Mouse (Mus musculus) embryonic facial prominence, embryonic 13.5 days (tissue): ENCODE results near the gene Ikbip. TPM values are rescaled to one million over a fixed set of nuclear protein-coding genes. Genes with fewer than 3 reads are reported as not detected.

ENCODE experiments used
- ATAC-seq: fragments of 200-750 bp; cut with Nextera tagmentation; 2 replicates; pipeline ENCODE4 v1.8.0; 2017; ENCODE audit warnings: low read depth; ENCODE audit not compliant: insufficient number of reproducible peaks, insufficient read depth, low FRiP score, low TSS enrichment
- H3K27ac ChIP-seq: fragments of 300-500 bp; sonication (generic); 2 replicates; pipeline ENCODE4 v1.5.1; 2015; ENCODE audit warnings: moderate library complexity, mild to moderate bottlenecking, inconsistent platforms
- H3K27me3 ChIP-seq: fragments of 300-500 bp; sonication (generic); 2 replicates; pipeline ENCODE4 v1.6.1; 2015; ENCODE audit warnings: mild to moderate bottlenecking, inconsistent platforms
- H3K36me3 ChIP-seq: fragments of 300-500 bp; sonication (generic); 2 replicates; pipeline ENCODE4 v1.6.1; 2015; ENCODE audit warnings: mild to moderate bottlenecking, inconsistent platforms
- H3K4me1 ChIP-seq: fragments of 300-500 bp; sonication (generic); 2 replicates; pipeline ENCODE4 v1.6.1; 2015; ENCODE audit warnings: inconsistent platforms
- H3K4me2 ChIP-seq: fragments of 300-500 bp; sonication (generic); 2 replicates; pipeline ENCODE4 v1.6.1; 2015; ENCODE audit warnings: moderate library complexity, mild to moderate bottlenecking, inconsistent platforms
- H3K4me3 ChIP-seq: fragments of 300-500 bp; sonication (generic); 2 replicates; pipeline ENCODE4 v1.5.1; 2015; ENCODE audit warnings: mild to moderate bottlenecking, inconsistent platforms
- H3K9ac ChIP-seq: fragments of 300-500 bp; sonication (generic); 2 replicates; pipeline ENCODE4 v1.6.1; 2015; ENCODE audit warnings: mild to moderate bottlenecking, inconsistent platforms
- H3K9me3 ChIP-seq: fragments of 300-500 bp; sonication (generic); 2 replicates; pipeline ENCODE4 v1.6.1; 2016; ENCODE audit warnings: inconsistent platforms
- WGBS: fragments of 180-500 bp; shearing (Covaris S2); methylation state at CpG from one replicate; pipeline ENCODE4 v1.1.7; 2015; ENCODE audit warnings: mixed read lengths; 5-methylcytosine and 5-hydroxymethylcytosine counted together
- polyA plus RNA-seq: library from polyadenylated mRNA; unstranded; fragments of >200 nt; fragmentation: Nextera tagmentation; extraction: Ambion mirVana; gene quantifications from 2 replicates; pipeline ENCODE4 v1.2.1, GENCODE M21; 2015

The Ikbip gene
- polyA plus RNA-seq, 1 experiment from 2014 or later, result 57.5 TPM

DNA sequence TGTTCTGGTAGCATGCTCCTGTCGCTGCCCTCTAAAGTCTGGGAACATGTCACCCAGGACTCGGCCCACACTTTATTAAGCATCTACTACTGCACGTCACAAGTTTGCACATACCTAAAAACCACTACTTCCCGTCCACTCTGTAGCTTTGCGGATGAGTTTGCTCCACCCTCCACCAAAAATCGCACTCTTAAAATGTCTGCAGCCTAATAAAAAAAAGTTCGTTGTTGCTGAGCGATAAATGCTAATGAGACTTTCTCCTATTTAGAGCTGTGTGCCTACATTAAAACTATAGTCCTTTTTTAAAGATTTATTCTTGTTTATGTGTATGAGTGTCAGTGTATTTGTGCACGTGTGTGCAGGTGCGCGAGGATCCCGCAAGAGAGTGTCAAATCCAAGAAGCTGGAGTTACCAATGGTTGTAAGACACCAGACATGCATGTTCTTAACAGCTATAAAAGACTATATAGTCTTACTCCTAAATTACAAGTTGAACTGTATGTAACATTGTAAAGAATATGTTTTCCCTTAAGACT is 720 bp downstream of the Ikbip start:
- no peak; the same call in 1 of the 2 replicates for ATAC-seq
- peak overlapping the region; percentile 82 for H3K27ac ChIP-seq
- H3K9ac ChIP-seq, result peak overlapping the region; percentile 87
- peak overlapping the region; percentile 70 for H3K4me2 ChIP-seq
- H3K27me3 ChIP-seq, result no peaks in the 10 kb centered on the region
- WGBS, result 40% methylated on average over 12 of the region's 12 CpGs
- no peaks in the 10 kb centered on the region for H3K9me3 ChIP-seq
- peaks cover 8% of the 10 kb centered on the region for H3K36me3 ChIP-seq
- H3K4me3 ChIP-seq, result peak overlapping the region; percentile 87
- H3K4me1 ChIP-seq, result peaks cover 7% of the 10 kb centered on the region; the same call in 1 of the 2 replicates

DNA sequence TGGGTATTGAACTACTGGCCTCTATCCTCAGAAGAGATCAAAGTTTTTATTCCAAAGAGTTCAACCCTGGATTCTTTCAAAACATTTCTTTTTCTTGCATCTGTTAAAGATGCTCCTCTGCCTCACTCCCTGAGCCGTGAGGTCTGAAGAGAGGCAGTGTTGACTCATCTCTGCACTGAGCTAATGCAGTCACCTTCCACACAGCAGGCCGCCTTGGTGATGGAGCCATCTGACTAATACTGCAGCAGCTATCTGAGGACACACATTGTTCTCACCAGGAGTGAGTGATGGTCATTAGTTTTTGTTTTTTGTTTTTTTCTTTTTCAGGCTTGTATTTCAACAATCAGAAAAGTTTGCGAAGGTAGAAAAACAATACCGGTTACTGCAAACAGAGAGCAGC is 10.1 kb downstream of the Ikbip start:
- no peaks in the 10 kb centered on the region for H3K9me3 ChIP-seq
- H3K36me3 ChIP-seq, result peaks cover 42% of the 10 kb centered on the region
- no peaks in the 10 kb centered on the region for H3K4me1 ChIP-seq
- no peaks in the 10 kb centered on the region for H3K27me3 ChIP-seq
- no peak overlapping the region for H3K27ac ChIP-seq
- WGBS, result 90% methylated on average over 4 of the region's 4 CpGs
- H3K4me3 ChIP-seq, result no peak overlapping the region
- ATAC-seq, result no peak
- H3K4me2 ChIP-seq, result no peak overlapping the region
- no peak overlapping the region for H3K9ac ChIP-seq

DNA sequence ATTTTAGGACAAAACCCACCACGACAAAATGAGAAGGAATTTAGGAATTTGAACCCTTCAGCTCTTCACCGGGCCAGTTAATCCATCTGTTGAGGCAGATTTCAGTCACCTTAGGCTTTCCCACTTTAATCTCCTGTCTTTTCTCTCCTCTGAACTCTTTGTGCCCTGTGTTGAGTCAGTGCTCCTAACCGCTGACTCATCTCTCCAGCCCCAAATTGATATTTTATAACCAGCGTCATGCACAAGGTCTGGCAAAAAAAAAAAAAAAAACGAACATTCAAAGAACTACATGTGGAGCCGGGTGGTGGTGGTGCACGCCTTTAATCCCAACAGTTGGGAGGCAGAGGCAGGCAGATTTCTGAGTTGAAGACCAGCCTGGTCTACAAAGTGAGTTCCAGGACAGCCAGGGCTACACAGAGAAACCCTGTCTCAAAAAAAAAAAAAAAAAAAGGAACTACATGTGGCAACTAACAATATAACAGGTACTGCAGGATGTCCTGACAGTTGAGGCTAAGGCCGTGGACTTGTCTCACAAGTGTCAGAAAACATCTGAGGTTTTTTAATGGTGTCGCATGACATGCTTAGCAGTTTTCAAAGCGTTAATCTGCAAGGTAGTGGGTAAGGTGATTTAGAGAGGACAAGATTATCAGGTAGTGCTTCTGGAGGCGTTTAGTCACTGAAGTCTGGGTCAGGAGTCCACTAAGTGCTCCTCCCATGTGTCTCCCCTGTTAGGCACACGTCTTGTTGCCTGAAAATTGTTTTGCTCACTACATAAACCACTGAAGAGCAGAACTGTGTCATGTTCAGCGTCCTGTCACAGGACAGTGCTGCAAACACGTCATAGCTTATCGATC is 11.7 kb downstream of the Ikbip start:
- no peak overlapping the region for H3K4me3 ChIP-seq
- WGBS, result 83% methylated on average over 15 of the region's 15 CpGs
- H3K27me3 ChIP-seq, result no peaks in the 10 kb centered on the region
- H3K9ac ChIP-seq, result no peak overlapping the region
- no peak for ATAC-seq
- H3K36me3 ChIP-seq, result peaks cover 48% of the 10 kb centered on the region
- no peaks in the 10 kb centered on the region for H3K9me3 ChIP-seq
- no peaks in the 10 kb centered on the region for H3K4me1 ChIP-seq
- H3K27ac ChIP-seq, result no peak overlapping the region
- H3K4me2 ChIP-seq, result no peak overlapping the region

DNA sequence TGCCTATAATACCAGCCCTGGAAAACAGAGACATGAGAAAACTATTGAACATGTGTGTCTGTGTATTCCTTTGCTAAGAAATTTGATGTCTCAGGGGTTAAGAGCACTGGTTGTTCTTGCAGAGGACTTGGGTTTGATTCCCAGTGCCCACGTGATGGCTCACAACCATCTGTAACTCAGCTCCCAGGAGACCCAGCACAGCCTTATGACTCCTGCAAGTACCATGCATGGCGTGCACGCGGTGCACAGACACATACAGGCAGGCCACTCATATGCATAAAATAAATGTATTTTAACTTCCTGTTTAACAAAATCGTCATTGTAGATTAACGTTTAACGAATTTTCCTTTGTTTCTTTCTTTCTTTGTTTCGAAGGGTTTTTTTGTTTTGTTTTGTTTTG is 15.3 kb downstream of the Ikbip start:
- whole genome bisulfite sequencing, result 91% methylated on average over 8 of the region's 8 CpGs
- Histone ChIP-seq H3K9me3 (no peaks in the 10 kb centered on the region), H3K27ac (no peak overlapping the region), H3K9ac (no peak overlapping the region), H3K36me3 (peaks cover 63% of the 10 kb centered on the region), H3K4me1 (no peaks in the 10 kb centered on the region), H3K4me3 (no peak overlapping the region), H3K4me2 (no peak overlapping the region), H3K27me3 (no peaks in the 10 kb centered on the region)
- no peak for ATAC-seq

DNA sequence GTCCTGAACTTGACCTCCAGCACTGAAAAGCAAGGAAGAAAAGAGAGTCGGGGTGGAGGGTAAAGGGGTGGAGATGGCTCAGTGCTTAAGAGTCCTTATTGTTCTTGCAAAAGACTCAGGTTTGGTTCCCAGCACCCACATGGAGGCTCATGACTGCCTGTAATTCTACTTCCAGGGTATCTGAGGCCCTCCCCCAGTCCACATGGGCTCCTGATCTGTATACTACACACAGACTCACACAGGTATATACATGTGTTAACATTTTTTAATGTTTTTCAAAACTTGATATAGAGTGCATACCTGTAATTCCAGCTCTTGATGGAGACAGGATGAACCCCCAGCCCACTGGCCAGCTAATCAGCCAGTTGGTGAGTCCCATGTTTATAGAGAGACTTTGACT is 17.4 kb downstream of the Ikbip start:
- no peaks in the 10 kb centered on the region for H3K27me3 ChIP-seq
- no peak overlapping the region for H3K9ac ChIP-seq
- no peak overlapping the region for H3K27ac ChIP-seq
- no peak overlapping the region for H3K4me2 ChIP-seq
- H3K36me3 ChIP-seq, result peaks cover 49% of the 10 kb centered on the region
- ATAC-seq, result no peak
- H3K9me3 ChIP-seq, result no peaks in the 10 kb centered on the region
- no peaks in the 10 kb centered on the region for H3K4me1 ChIP-seq
- WGBS, result 80% methylated on average over 1 of the region's 1 CpGs
- no peak overlapping the region for H3K4me3 ChIP-seq

DNA sequence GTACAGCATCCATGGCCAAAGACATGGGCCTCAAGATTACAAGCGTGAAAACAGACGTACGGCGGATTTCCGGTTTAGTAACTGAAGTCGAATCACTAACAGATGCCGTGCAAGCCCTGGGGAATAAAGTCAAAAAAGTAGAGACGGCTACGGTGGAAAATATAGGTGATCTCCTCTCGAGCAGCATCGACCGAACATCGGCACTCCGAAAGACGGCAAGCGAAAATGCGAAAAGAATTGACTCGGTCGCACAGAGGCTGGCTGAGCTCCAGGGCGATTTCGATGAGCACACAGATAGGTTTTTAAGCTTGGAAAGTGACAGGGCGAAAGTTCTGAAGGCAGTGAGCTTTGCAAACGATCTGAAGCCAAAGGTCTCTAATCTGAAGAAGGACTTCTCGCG is 19.2 kb downstream of the Ikbip start:
- H3K9me3 ChIP-seq, result no peaks in the 10 kb centered on the region
- H3K27me3 ChIP-seq, result no peaks in the 10 kb centered on the region
- H3K9ac ChIP-seq, result no peak overlapping the region
- H3K27ac ChIP-seq, result no peak overlapping the region
- H3K4me2 ChIP-seq, result no peak overlapping the region
- no peak overlapping the region for H3K4me3 ChIP-seq
- ATAC-seq, result no peak
- peaks cover 38% of the 10 kb centered on the region for H3K36me3 ChIP-seq
- no peaks in the 10 kb centered on the region for H3K4me1 ChIP-seq
- 80% methylated on average over 25 of the region's 25 CpGs for WGBS

DNA sequence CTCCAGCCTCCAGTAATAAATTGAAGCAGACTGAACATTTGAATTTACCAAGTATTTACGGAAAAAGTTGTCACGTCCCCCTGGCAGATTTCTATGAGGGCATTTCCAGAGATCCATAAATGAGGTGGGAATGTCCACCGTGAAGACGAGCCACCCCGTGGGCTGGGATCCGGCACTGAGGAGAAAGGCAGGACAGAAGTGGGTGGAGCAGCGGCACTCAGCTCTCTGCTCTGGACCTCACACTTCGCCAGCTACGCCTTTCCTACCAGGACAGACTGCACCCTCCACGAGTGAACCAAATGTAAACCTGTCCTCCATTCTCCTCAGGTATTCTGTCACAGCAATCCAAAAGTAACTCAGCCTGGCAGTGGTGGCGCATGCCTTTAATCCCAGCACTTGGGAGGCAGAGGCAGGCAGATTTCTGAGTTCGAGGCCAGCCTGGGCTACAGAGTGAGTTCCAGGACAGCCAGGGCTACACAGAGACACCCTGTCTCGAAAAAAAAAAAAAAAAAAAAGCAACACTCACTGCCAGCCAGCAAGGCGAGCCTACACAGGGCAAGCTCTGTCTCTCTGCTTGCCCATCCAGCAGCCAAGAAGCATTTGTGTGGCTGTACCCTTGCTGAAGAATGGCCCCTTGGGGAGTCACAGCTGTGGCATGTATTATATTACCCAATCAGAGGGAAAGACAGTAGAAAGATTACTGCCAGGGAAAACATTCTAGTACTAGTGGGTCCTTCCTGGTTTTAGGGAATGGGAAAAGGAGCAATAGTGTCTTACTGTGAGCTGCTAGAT is 20.3 kb downstream of the Ikbip start:
- no peak overlapping the region for H3K4me3 ChIP-seq
- H3K36me3 ChIP-seq, result peaks cover 30% of the 10 kb centered on the region
- H3K27ac ChIP-seq, result no peak overlapping the region
- H3K4me1 ChIP-seq, result no peaks in the 10 kb centered on the region
- 87% methylated on average over 14 of the region's 14 CpGs for WGBS
- no peak overlapping the region for H3K9ac ChIP-seq
- no peaks in the 10 kb centered on the region for H3K27me3 ChIP-seq
- no peak for ATAC-seq
- H3K9me3 ChIP-seq, result no peaks in the 10 kb centered on the region
- no peak overlapping the region for H3K4me2 ChIP-seq

DNA sequence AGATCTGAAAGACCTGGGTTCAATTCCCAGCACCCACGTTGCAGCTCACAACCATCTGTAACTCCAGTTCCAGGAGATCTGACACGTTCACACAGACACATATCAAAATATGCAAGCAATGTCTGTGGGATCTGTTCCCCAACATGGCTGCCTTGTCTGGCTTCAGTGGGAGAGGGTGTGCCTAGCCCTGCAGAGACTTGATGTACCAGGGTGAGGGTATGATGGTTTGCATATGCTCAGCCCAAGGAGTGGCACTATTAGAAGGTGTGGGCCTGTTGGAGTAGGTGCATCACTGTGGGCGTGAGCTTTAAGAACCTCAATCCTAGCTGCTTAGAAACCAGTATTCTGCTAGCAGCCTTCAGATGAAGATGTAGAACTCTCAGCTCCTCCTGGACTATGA is 23.2 kb downstream of the Ikbip start:
- no peaks in the 10 kb centered on the region for H3K9me3 ChIP-seq
- no peak overlapping the region for H3K4me2 ChIP-seq
- H3K36me3 ChIP-seq, result peaks cover 22% of the 10 kb centered on the region
- no peak for ATAC-seq
- no peaks in the 10 kb centered on the region for H3K27me3 ChIP-seq
- no peak overlapping the region for H3K27ac ChIP-seq
- no peak overlapping the region for H3K9ac ChIP-seq
- no peaks in the 10 kb centered on the region for H3K4me1 ChIP-seq
- WGBS, result 82% methylated on average over 3 of the region's 3 CpGs
- no peak overlapping the region for H3K4me3 ChIP-seq

DNA sequence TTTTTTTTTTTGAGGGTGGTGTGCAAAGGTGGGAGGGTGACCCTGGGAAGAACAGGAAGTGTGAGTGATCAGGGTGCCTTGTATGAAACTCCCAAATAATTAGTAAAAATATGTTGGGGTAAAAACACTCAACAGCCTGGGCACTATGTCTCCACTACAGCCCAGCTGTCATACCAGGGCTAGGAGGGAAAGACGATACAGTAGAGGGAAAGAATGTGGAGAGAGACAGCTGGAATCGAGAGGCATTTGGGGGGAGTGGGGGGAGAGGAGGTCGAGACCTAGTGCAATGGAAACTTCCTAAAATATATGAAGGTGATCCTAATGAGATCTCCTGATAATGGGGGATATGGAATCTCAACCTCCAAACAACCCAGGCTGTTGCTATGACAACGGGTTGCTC is 27.1 kb downstream of the Ikbip start:
- 66% methylated on average over 4 of the region's 4 CpGs for WGBS
- no peaks in the 10 kb centered on the region for H3K27me3 ChIP-seq
- no peak overlapping the region for H3K4me3 ChIP-seq
- H3K36me3 ChIP-seq, result peaks cover 33% of the 10 kb centered on the region
- no peak overlapping the region for H3K4me2 ChIP-seq
- no peak for ATAC-seq
- no peaks in the 10 kb centered on the region for H3K9me3 ChIP-seq
- H3K27ac ChIP-seq, result no peak overlapping the region
- H3K9ac ChIP-seq, result no peak overlapping the region
- no peaks in the 10 kb centered on the region for H3K4me1 ChIP-seq

DNA sequence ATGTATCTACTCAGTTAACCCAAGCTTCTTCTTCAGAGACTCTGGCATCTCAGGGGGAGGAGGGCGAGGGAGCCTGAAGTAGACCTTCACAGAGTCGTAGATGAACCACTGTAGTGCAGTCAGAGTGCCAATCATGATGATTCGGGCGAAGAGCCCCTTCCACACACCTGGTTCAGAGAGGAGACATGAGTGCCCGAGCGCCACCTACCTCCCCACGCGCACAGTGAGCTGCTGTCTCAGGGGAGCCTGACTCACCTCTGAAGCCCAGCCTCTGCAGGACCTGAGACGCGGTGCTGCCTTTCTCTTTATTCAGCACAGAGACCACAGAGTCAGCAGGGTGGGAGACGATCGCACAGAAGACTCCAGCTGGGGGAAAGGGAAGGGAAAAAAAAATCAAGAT is 34.2 kb downstream of the Ikbip start:
- no peak for ATAC-seq

DNA sequence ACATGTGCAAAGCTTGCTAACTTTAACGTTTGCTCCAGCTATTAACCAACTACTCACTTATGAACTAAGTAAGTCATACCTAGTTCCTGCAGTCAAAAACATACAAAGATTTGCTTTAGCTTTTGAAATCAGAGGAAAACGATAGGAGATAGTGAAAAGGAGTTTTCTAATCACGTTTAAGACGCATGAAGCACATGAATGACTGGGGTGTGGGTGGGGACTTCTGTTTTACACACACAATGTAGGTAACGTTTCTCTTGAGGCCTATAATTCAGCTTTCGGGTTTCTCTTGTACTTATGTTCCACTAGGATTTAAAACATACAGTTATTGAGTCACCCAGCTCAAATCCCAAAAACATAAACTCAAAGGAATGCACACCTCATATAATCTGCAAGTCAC is 39.9 kb downstream of the Ikbip start:
- peak overlapping the region; percentile 99 for H3K9ac ChIP-seq
- H3K4me1 ChIP-seq, result peaks cover 19% of the 10 kb centered on the region
- H3K36me3 ChIP-seq, result peaks cover 42% of the 10 kb centered on the region
- no peak for ATAC-seq
- H3K9me3 ChIP-seq, result no peaks in the 10 kb centered on the region
- peak overlapping the region; percentile 87 for H3K4me2 ChIP-seq
- H3K27me3 ChIP-seq, result no peaks in the 10 kb centered on the region
- WGBS, result 35% methylated on average over 6 of the region's 6 CpGs
- no peak overlapping the region for H3K27ac ChIP-seq
- peak overlapping the region; percentile 98 for H3K4me3 ChIP-seq

More for the DNA sequence above, 34.2 kb downstream of the Ikbip start:
- Histone ChIP-seq H3K27me3 (no peaks in the 10 kb centered on the region), H3K4me3 (no peak overlapping the region), H3K4me2 (no peak overlapping the region), H3K9me3 (no peaks in the 10 kb centered on the region), H3K4me1 (peaks cover 7% of the 10 kb centered on the region), H3K9ac (no peak overlapping the region), H3K36me3 (peaks cover 94% of the 10 kb centered on the region), H3K27ac (no peak overlapping the region)
- 94% methylated on average over 12 of the region's 12 CpGs for WGBS
